Comparison of ENCODE assay signal across 8 mouse cellular contexts in the genomic region with DNA sequence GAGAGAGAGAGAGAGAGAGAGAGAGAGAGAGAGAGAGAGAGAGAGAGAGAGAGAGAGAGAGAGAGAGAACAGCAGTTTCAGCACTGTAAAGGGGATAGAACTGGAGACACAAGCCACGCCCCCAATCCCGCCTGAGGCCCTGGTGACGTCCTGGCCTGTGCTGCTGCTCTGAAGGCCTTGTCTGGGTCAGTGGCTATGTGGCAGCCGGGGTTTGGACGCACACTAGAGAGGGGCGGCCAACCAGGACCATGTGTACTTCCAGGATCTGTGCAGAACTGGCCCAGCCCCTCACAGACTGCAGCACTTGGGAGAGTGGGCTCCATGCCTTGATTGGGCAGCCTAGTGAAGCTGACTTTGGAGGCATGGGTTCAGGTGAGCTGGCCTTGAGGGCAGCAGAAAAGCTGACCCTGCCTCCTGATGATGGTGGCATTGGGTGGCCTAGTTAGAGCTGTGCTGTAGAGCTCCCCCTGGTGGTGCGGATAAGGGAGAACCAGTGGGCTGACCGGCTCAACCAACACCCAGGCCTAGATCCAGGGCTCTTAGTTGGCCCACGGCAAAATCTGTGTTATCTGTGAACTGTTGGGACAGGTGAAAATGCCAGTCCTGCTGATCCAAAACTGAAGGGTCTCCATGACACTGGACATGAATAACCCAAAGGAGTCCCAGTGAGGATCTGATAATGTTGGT.
DNase-seq lines count a peak whose midpoint lies in the region; ATAC-seq and TF ChIP-seq lines count a peak whose summit lies in the region.

No protein-coding gene starts in this region.

- no peak overlapping the region for H3K9ac ChIP-seq in embryonic facial prominence, embryonic 15.5 days

- no peak overlapping the region for H3K4me3 ChIP-seq in embryonic facial prominence, embryonic 15.5 days (replicated peaks)
- H3K4me3 ChIP-seq in spleen, adult 2 months (ENCODE audit: extremely low read depth, insufficient read depth, insufficient read length), result no peak overlapping the region

- H3K36me3 ChIP-seq in embryonic facial prominence, embryonic 15.5 days, result no peaks in the 10 kb centered on the region
- H3K36me3 ChIP-seq in spleen, adult 2 months (ENCODE audit: control insufficient read depth, insufficient read depth, low read length), result peaks cover 2% of the 10 kb centered on the region; the same call in 1 of the 2 replicates

- H3K9me3 ChIP-seq in embryonic facial prominence, embryonic 15.5 days (replicated peaks), result no peaks in the 10 kb centered on the region

- H3K4me2 ChIP-seq in embryonic facial prominence, embryonic 15.5 days (replicated peaks), result no peak overlapping the region

- DNase-seq in adrenal gland, adult (ENCODE audit: inconsistent age in 2 of 2, low spot score in 1 of 2), result peak; percentile 38 to 75
- DNase-seq in adrenal gland, postnatal 4 days (ENCODE audit: low spot score in 2 of 2), result no peak
- DNase-seq in thymus, postnatal 14 days, result peak; percentile 74
- DNase-seq in thymus, postnatal 0 days (ENCODE audit: low spot score), result no peak
- peak; percentile 36 for DNase-seq in kidney, adult 9 months
- DNase-seq in lung, postnatal 10 days, result peak; percentile 50
- peak; percentile 17 to 59 for DNase-seq in spleen, adult 2 months (ENCODE audit: low read depth in 1 of 2, low spot score in 2 of 2)

- no peak overlapping the region for H3K27ac ChIP-seq in embryonic facial prominence, embryonic 15.5 days (replicated peaks)
- H3K27ac ChIP-seq in spleen, adult 2 months (ENCODE audit: insufficient read depth, low read length), result no peak overlapping the region

- peak; percentile 69; the same call in 1 of the 2 replicates for TF ChIP-seq CTCF in spleen, adult 2 months (IDR thresholded peaks at IDR 0.05; ENCODE audit: extremely low read depth, insufficient read depth, insufficient read length, insufficient replicate concordance)

- ATAC-seq in embryonic facial prominence, embryonic 15.5 days (ENCODE audit: insufficient number of reproducible peaks, low FRiP score, low TSS enrichment, low read depth), result peak; percentile 49; the same call in 1 of the 2 replicates

- WGBS in embryonic facial prominence, embryonic 15.5 days, result 49% methylated on average over 9 of the region's 9 CpGs
- 72% methylated on average over 9 of the region's 9 CpGs for WGBS in spleen, adult 2 months

- TF ChIP-seq POLR2A in spleen, adult 2 months (IDR thresholded peaks at IDR 0.05; ENCODE audit: low read depth, low read length), result no peak

- H3K27me3 ChIP-seq in embryonic facial prominence, embryonic 15.5 days, result no peaks in the 10 kb centered on the region
- no peaks in the 10 kb centered on the region for H3K27me3 ChIP-seq in spleen, adult 2 months (ENCODE audit: control insufficient read depth, insufficient read depth, low read length)

- peaks cover 4% of the 10 kb centered on the region; the same call in 1 of the 2 replicates for H3K4me1 ChIP-seq in embryonic facial prominence, embryonic 15.5 days
- H3K4me1 ChIP-seq in spleen, adult 2 months (ENCODE audit: control insufficient read depth, insufficient read depth, insufficient read length), result no peaks in the 10 kb centered on the region; the same call in 1 of the 2 replicates

Comparison
In these comparisons a context has a peak if more than half of its experiments do, and no peak if none do; other contexts are left out.
1. DNase-seq: peak in adrenal gland, adult (2 of 2), thymus, postnatal 14 days (single experiment), kidney, adult 9 months (single experiment), lung, postnatal 10 days (single experiment) and spleen, adult 2 months (2 of 2); none in adrenal gland, postnatal 4 days (0 of 2) and thymus, postnatal 0 days (single experiment).